Mouse (Mus musculus) adrenal gland, postnatal 25 days (tissue): ENCODE results near the gene Lalba. TPM values are rescaled to one million over a fixed set of nuclear protein-coding genes. Genes with fewer than 3 reads are reported as not detected.
A peak's percentile ranks its signal among the peaks of the same experiment; 100 is the strongest.
"Not testable (repeated sequence)": the region's sequence is repeated elsewhere in the genome, so short reads cannot be mapped to it uniquely, and the experiment has no call there.

Experiments
- DNase-seq: peaks from one replicate; pipeline ENCODE4 v3.0.0; 2021; ENCODE audit warnings: mixed read lengths
- microRNA-seq, 2 experiments: library from miRNA; unstranded; fragments of <30 nt; microRNA quantifications; one replicate each; pipeline ENCODE4 v1.2.0; 2021
- total RNA-seq: library from RNA; stranded (reverse); gene quantifications from 2 replicates; pipeline ENCODE4 v1.2.3, GENCODE M21; 2021

The Lalba gene
- total RNA-seq, 1 experiment from 2014 or later: not detected

- DNase-seq: no peak
These were observed 8.8 kb upstream of the Lalba start for GRCm38 (mm10) chr15:98491332-98491731.

GRCm38 (mm10) chr15:98486433-98487021 lies 4.0 kb upstream of the Lalba start:
- DNase-seq: no peak

- no peak for DNase-seq
These were observed 1.7 kb upstream of the Lalba start for GRCm38 (mm10) chr15:98483907-98484886.

GRCm38 (mm10) chr15:98479568-98480102 lies 2.9 kb downstream of the Lalba start:
- DNase-seq: no peak

- DNase-seq: no peak
These were observed 6.2 kb downstream of the Lalba start for GRCm38 (mm10) chr15:98476281-98476680.

GRCm38 (mm10) chr15:98475382-98475781 lies 7.1 kb downstream of the Lalba start:
- peak; percentile 64 for DNase-seq

GRCm38 (mm10) chr15:98474958-98475357 lies 7.6 kb downstream of the Lalba start:
- DNase-seq: no peak

GRCm38 (mm10) chr15:98471539-98471938 lies 11.0 kb downstream of the Lalba start:
- DNase-seq: no peak

GRCm38 (mm10) chr15:98469596-98469995 lies 12.9 kb downstream of the Lalba start, which contains the start of gene OR5BS1P:
TSS of gene OR5BS1P (plus strand) at chr15:98469896.
- no peak for DNase-seq

- DNase-seq: no peak
These were observed 30.2 kb downstream of the Lalba start, which contains the start of gene Olfr281 for GRCm38 (mm10) chr15:98452288-98452687. TSS of gene Olfr281 (plus strand) at chr15:98452588.

GRCm38 (mm10) chr15:98448521-98448920 lies 34.0 kb downstream of the Lalba start:
- no peak for DNase-seq

- DNase-seq: peak; percentile 10
These were observed 38.0 kb downstream of the Lalba start for GRCm38 (mm10) chr15:98444561-98444960.

GRCm38 (mm10) chr15:98430925-98431324 lies 51.6 kb downstream of the Lalba start, which contains the start of gene Olfr282:
TSS of gene Olfr282 (plus strand) at chr15:98431225.
- not testable (repeated sequence) for DNase-seq

Small RNAs within 50 kb of the gene (microRNA-seq; reads per million reads assigned to microRNA genes)
- gene Mir1291: 6.4 to 6.5 reads per million in 2 experiments

Other genes with a start within 250 kb of the Lalba start
- not detected in 2 replicates for gene Olfr286, start 248.3 kb downstream of the Lalba start, total RNA-seq
- gene H1fnt, start 225.4 kb downstream of the Lalba start, total RNA-seq: not detected in 2 replicates
- gene Zfp641, start 186.6 kb downstream of the Lalba start, total RNA-seq: 6.0 and 8.1 TPM in 2 replicates
- not detected in 2 replicates for gene Olfr285, start 165.4 kb downstream of the Lalba start, total RNA-seq
- not detected in 2 replicates for gene Olfr284, start 141.7 kb downstream of the Lalba start, total RNA-seq
- gene Olfr283, start 101.8 kb downstream of the Lalba start, total RNA-seq: not detected in 2 replicates
- gene Olfr282, start 51.5 kb downstream of the Lalba start, total RNA-seq: not detected in 2 replicates
- not detected in 2 replicates for gene Olfr281, start 30.1 kb downstream of the Lalba start, total RNA-seq
- not detected in 2 replicates for gene OR5BS1P, start 12.8 kb downstream of the Lalba start, total RNA-seq
- gene Olfr279, start 9.7 kb upstream of the Lalba start, total RNA-seq: not detected in 2 replicates
- 91.3 and 107 TPM in 2 replicates for gene Kansl2, start 51.5 kb upstream of the Lalba start, total RNA-seq
- 52.2 and 55.9 TPM in 2 replicates for gene Ccnt1, start 88.2 kb upstream of the Lalba start, total RNA-seq
- not detected in 2 replicates for gene 4930415O20Rik, start 88.3 kb upstream of the Lalba start, total RNA-seq
- gene Adcy6, start 127.4 kb upstream of the Lalba start, total RNA-seq: 42.7 and 48.9 TPM in 2 replicates
- 12.6 and 14.3 TPM in 2 replicates for gene Cacnb3, start 148.1 kb upstream of the Lalba start, total RNA-seq
- gene Ddx23, start 180.2 kb upstream of the Lalba start, total RNA-seq: 76.1 and 88.7 TPM in 2 replicates
- gene Rnd1, start 194.7 kb upstream of the Lalba start, total RNA-seq: 1.5 TPM in 2 replicates
- gene Ccdc65, start 225.5 kb upstream of the Lalba start, total RNA-seq: 0.21 TPM in 1 of 2 replicates, not detected in the other
- gene Fkbp11, start 245.5 kb upstream of the Lalba start, total RNA-seq: 7.0 and 7.4 TPM in 2 replicates